Mouse (Mus musculus) ovary, postnatal 10 days (tissue): ENCODE data around the gene Tbcb.
A peak's percentile ranks its signal among the peaks of the same experiment; 100 is the strongest.
"Not testable (repeated sequence)": the region's sequence is repeated elsewhere in the genome, so short reads cannot be mapped to it uniquely, and the experiment has no call there.

Experiments
- DNase-seq: peaks from one replicate; pipeline ENCODE4 v3.0.0; 2022; ENCODE audit warnings: low spot score

The Tbcb gene

GRCm38 (mm10) chr7:30231669-30232454, at the start of gene Tbcb, which contains the start of gene Polr2i:
Gene Tbcb (minus strand): TSS chr7:30232272.
Gene Polr2i (plus strand): TSS chr7:30231948.
- DNase-seq: peak; percentile 95

GRCm38 (mm10) chr7:30281522-30281921, 49.5 kb upstream of the Tbcb start:
- DNase-seq: no peak

- DNase-seq: peak; percentile 67
Measured at GRCm38 (mm10) chr7:30280670-30281138, 48.6 kb upstream of the Tbcb start.

GRCm38 (mm10) chr7:30279951-30280669, 48.0 kb upstream of the Tbcb start, which contains the start of the genes Thap8 and Wdr62:
Gene Thap8 (plus strand): TSS chr7:30280094.
Gene Wdr62 (minus strand): TSS chr7:30280419.
- DNase-seq: peak; percentile 75

- no peak for DNase-seq
Measured at GRCm38 (mm10) chr7:30279536-30279935, 47.5 kb upstream of the Tbcb start.

GRCm38 (mm10) chr7:30278911-30279310, 46.8 kb upstream of the Tbcb start:
- no peak for DNase-seq

- DNase-seq: no peak
Measured at GRCm38 (mm10) chr7:30274383-30274782, 42.3 kb upstream of the Tbcb start.

- no peak for DNase-seq
Measured at GRCm38 (mm10) chr7:30269641-30270040, 37.6 kb upstream of the Tbcb start.

- no peak for DNase-seq
Measured at GRCm38 (mm10) chr7:30266780-30267179, 34.7 kb upstream of the Tbcb start.

- DNase-seq: no peak
Measured at GRCm38 (mm10) chr7:30265935-30266334, 33.9 kb upstream of the Tbcb start.

GRCm38 (mm10) chr7:30265531-30265930, 33.5 kb upstream of the Tbcb start:
- no peak for DNase-seq

- no peak for DNase-seq
Measured at GRCm38 (mm10) chr7:30265041-30265440, 33.0 kb upstream of the Tbcb start.

- no peak for DNase-seq
Measured at GRCm38 (mm10) chr7:30251956-30252954, 20.2 kb upstream of the Tbcb start.

GRCm38 (mm10) chr7:30237374-30237773, 5.3 kb upstream of the Tbcb start:
- not testable (repeated sequence) for DNase-seq

GRCm38 (mm10) chr7:30235625-30236024, 3.6 kb upstream of the Tbcb start, which contains the start of gene Ovol3:
Gene Ovol3 (minus strand): TSS chr7:30235725.
- DNase-seq: no peak

- DNase-seq: no peak
Measured at GRCm38 (mm10) chr7:30235091-30235490, 3.0 kb upstream of the Tbcb start.

- DNase-seq: no peak
Measured at GRCm38 (mm10) chr7:30234276-30234858, 2.3 kb upstream of the Tbcb start.

GRCm38 (mm10) chr7:30233387-30233786, 1.3 kb upstream of the Tbcb start:
- DNase-seq: no peak

GRCm38 (mm10) chr7:30232631-30233148, 618 bp upstream of the Tbcb start:
- DNase-seq: no peak

GRCm38 (mm10) chr7:30231328-30231668, 774 bp downstream of the Tbcb start:
- DNase-seq: no peak

- no peak for DNase-seq
Measured at GRCm38 (mm10) chr7:30224206-30224605, 7.9 kb downstream of the Tbcb start.
